Mouse (Mus musculus): ENCODE data around the gene Tgm4. TPM values are rescaled to one million over a fixed set of nuclear protein-coding genes. Genes with fewer than 3 reads are reported as not detected.

Tgm4 gene
- polyA plus RNA-seq, 1 experiment from 2014 or later: not detected

DNA sequence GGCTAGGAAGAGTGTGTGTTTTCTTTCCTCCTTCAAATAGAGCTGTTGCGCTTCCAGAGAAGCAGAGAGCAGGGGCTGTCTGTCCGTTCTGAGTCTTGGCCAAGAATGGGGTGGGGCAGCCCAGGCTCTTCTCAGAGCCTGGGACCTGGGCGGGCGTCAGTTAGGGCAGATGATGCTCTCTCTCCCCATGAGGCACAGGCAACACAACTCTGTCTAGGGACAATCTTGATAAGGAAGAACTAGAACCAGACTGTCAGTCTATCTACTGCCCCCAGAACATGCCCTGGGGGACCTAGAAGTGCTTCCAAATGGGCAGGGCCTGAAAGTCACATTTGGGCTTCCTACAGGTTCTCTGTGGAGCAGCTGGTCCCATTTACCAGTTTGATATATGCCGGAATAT lies 44.6 kb downstream of the Tgm4 start:
- H3K4me1 ChIP-seq (replicated peaks; ENCODE audit: insufficient read depth, low read length): no peaks in the 10 kb centered on the region

DNA sequence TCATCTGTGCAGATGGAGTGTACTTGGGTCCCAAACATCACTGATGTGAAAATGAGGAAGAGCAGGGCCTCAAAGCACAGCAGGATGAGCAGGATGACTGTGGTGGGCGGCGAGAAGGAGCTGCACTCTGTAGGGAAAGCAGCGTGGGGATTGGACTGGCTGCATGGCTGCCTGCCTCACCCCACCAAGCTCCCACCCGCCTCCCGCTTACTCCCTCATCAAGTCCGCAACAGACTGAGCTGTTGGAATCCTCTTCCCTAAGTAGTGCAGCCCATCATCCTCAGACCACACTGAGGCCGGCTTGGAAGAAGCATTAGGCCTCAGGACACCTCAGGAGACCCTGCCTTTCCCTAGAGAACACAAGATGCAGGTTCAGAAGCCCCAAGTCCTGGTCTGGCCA lies 45.8 kb downstream of the Tgm4 start:
- peak; percentile 5 for DNase-seq (ENCODE audit: low spot score)
- Histone ChIP-seq H3K4me2 (ENCODE audit: low read length) (no peak overlapping the region), H3K9me3 (replicated peaks; ENCODE audit: low read length) (no peaks in the 10 kb centered on the region), H3K9ac (ENCODE audit: low read depth, low read length) (no peak overlapping the region), H3K4me3 (replicated peaks; ENCODE audit: low read depth, low read length) (no peak overlapping the region), H3K36me3 (ENCODE audit: insufficient read depth, low read length) (peaks cover 59% of the 10 kb centered on the region), H3K27me3 (ENCODE audit: insufficient read depth, low read length) (no peaks in the 10 kb centered on the region), H3K4me1 (replicated peaks; ENCODE audit: insufficient read depth, low read length) (no peaks in the 10 kb centered on the region), H3K27ac (no peak overlapping the region)
- TF ChIP-seq CTCF (IDR thresholded peaks at IDR 0.05; ENCODE audit: low read depth): no peak
- 72% methylated on average over 7 of the region's 7 CpGs for WGBS
- ATAC-seq (replicated peaks; ENCODE audit: low FRiP score, low read depth): peak; percentile 50

More for the DNA sequence above, 44.6 kb downstream of the Tgm4 start:
- 87% methylated on average over 5 of the region's 5 CpGs for WGBS
- Histone ChIP-seq H3K9me3 (replicated peaks; ENCODE audit: low read length) (no peaks in the 10 kb centered on the region), H3K4me2 (ENCODE audit: low read length) (no peak overlapping the region), H3K27me3 (ENCODE audit: insufficient read depth, low read length) (no peaks in the 10 kb centered on the region), H3K9ac (ENCODE audit: low read depth, low read length) (no peak overlapping the region), H3K36me3 (ENCODE audit: insufficient read depth, low read length) (peaks cover 58% of the 10 kb centered on the region), H3K4me3 (replicated peaks; ENCODE audit: low read depth, low read length) (no peak overlapping the region), H3K27ac (no peak overlapping the region)
- no peak for TF ChIP-seq CTCF (IDR thresholded peaks at IDR 0.05; ENCODE audit: low read depth)
- DNase-seq (ENCODE audit: low spot score): no peak
- no peak for ATAC-seq (replicated peaks; ENCODE audit: low FRiP score, low read depth)

DNA sequence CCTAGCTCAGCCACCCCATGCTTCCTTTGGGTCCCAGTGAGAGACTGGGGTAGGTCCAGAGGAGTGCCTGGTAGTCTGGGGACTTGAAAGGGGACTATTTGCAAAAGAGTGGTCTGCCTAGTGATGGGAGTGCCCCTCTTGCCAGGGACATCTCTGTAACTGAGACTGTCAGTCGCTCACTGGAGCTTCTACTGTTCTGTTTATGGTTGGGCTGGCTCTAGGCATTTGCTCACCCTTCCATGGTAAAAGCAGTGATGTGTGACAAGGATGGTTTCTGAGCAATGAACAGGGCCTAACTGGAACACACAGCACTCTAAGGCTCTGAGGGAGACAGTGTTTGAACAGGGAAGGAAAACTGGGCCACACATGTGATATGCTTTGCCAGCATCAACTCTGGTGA lies 46.3 kb downstream of the Tgm4 start:
- no peak overlapping the region for H3K4me2 ChIP-seq (ENCODE audit: low read length)
- peak; percentile 53 for DNase-seq (ENCODE audit: low spot score)
- H3K9ac ChIP-seq (ENCODE audit: low read depth, low read length): no peak overlapping the region
- no peaks in the 10 kb centered on the region for H3K4me1 ChIP-seq (replicated peaks; ENCODE audit: insufficient read depth, low read length)
- peaks cover 56% of the 10 kb centered on the region for H3K36me3 ChIP-seq (ENCODE audit: insufficient read depth, low read length)
- H3K27ac ChIP-seq: no peak overlapping the region
- H3K27me3 ChIP-seq (ENCODE audit: insufficient read depth, low read length): no peaks in the 10 kb centered on the region
- WGBS: 30% methylated on average over 1 of the region's 1 CpGs
- no peak for TF ChIP-seq CTCF (IDR thresholded peaks at IDR 0.05; ENCODE audit: low read depth)
- no peak overlapping the region for H3K4me3 ChIP-seq (replicated peaks; ENCODE audit: low read depth, low read length)
- no peaks in the 10 kb centered on the region for H3K9me3 ChIP-seq (replicated peaks; ENCODE audit: low read length)
- peak; percentile 77 for ATAC-seq (replicated peaks; ENCODE audit: low FRiP score, low read depth)

DNA sequence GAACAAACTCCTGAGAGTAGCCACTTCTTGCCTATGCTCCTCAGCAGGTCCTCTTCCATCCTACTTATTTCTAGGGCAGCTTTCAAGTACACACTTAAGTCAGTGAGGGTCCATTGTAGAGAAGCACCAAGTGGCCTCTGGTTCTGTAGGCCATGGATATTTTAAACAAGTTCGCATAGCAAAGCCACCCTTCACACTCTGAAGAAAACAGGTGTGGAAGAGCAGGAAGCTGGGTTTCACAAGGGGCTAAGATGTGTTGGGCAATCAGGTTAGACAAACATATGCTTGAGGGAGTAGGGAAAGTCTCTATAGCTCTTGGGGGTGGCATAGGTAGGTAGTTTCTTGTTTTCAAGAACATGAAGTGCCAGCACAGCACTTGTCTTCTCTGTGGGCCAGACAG lies 50.8 kb downstream of the Tgm4 start:
- Histone ChIP-seq H3K4me1 (replicated peaks; ENCODE audit: insufficient read depth, low read length) (no peaks in the 10 kb centered on the region), H3K9me3 (replicated peaks; ENCODE audit: low read length) (no peaks in the 10 kb centered on the region), H3K36me3 (ENCODE audit: insufficient read depth, low read length) (peaks cover 56% of the 10 kb centered on the region), H3K27ac (no peak overlapping the region), H3K4me3 (replicated peaks; ENCODE audit: low read depth, low read length) (no peak overlapping the region), H3K27me3 (ENCODE audit: insufficient read depth, low read length) (no peaks in the 10 kb centered on the region), H3K9ac (ENCODE audit: low read depth, low read length) (no peak overlapping the region), H3K4me2 (ENCODE audit: low read length) (no peak overlapping the region)
- DNase-seq (ENCODE audit: low spot score) (no peak), ATAC-seq (replicated peaks; ENCODE audit: low FRiP score, low read depth) (no peak)
- TF ChIP-seq CTCF (IDR thresholded peaks at IDR 0.05; ENCODE audit: low read depth): no peak
- 84% methylated on average over 1 of the region's 1 CpGs for WGBS

DNA sequence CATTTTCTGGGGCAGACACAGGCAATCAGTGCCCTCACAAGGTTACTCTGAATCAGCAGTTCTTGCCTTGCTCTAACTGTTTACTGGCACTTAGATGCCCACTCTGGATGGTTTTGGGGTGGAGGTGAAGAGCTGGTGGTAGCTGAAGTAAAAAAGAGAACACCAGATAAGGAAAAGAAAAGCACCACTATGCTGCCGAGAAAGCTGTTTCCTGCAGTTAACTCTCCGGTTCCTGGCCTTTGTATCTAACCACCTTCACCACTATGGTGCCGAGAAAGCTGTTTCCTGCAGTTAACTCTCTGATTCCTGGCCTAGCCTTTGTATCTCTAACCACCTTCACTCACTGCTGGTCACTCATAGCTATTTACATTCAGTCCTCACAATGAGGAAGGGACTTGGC lies 53.0 kb downstream of the Tgm4 start:
- Histone ChIP-seq H3K36me3 (ENCODE audit: insufficient read depth, low read length) (peaks cover 47% of the 10 kb centered on the region), H3K4me3 (replicated peaks; ENCODE audit: low read depth, low read length) (no peak overlapping the region), H3K4me1 (replicated peaks; ENCODE audit: insufficient read depth, low read length) (no peaks in the 10 kb centered on the region), H3K9ac (ENCODE audit: low read depth, low read length) (no peak overlapping the region), H3K4me2 (ENCODE audit: low read length) (no peak overlapping the region), H3K9me3 (replicated peaks; ENCODE audit: low read length) (no peaks in the 10 kb centered on the region), H3K27ac (no peak overlapping the region), H3K27me3 (ENCODE audit: insufficient read depth, low read length) (no peaks in the 10 kb centered on the region)
- no peak for TF ChIP-seq CTCF (IDR thresholded peaks at IDR 0.05; ENCODE audit: low read depth)
- no peak for DNase-seq (ENCODE audit: low spot score)
- 68% methylated on average over 3 of the region's 3 CpGs for whole genome bisulfite sequencing
- no peak for ATAC-seq (replicated peaks; ENCODE audit: low FRiP score, low read depth)

DNA sequence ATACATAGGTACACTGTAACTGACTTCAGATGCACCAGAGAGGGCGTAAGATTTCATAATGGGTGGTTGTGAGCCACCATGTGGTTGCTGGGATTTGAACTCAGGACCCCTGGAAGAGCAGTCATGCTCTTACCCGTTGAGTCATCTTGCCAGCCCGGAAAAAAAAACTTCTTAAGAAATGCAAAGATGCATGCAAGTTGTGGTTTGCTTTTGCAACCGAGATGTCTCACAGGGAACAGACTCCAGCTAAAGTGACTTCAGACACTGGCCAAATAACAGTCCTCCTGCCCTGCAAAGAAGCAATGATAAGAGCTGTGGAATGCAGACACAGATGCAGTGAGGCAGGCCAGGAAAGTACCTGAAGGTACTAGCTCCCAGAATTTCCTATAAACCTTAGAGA lies 56.3 kb downstream of the Tgm4 start:
- Histone ChIP-seq H3K4me2 (ENCODE audit: low read length) (no peak overlapping the region), H3K27me3 (ENCODE audit: insufficient read depth, low read length) (no peaks in the 10 kb centered on the region), H3K9ac (ENCODE audit: low read depth, low read length) (no peak overlapping the region), H3K27ac (no peak overlapping the region), H3K4me1 (replicated peaks; ENCODE audit: insufficient read depth, low read length) (no peaks in the 10 kb centered on the region), H3K36me3 (ENCODE audit: insufficient read depth, low read length) (peaks cover 47% of the 10 kb centered on the region), H3K9me3 (replicated peaks; ENCODE audit: low read length) (no peaks in the 10 kb centered on the region), H3K4me3 (replicated peaks; ENCODE audit: low read depth, low read length) (no peak overlapping the region)
- DNase-seq (ENCODE audit: low spot score) (no peak), ATAC-seq (replicated peaks; ENCODE audit: low FRiP score, low read depth) (no peak)
- WGBS: 96% methylated on average over 4 of the region's 4 CpGs
- TF ChIP-seq CTCF (IDR thresholded peaks at IDR 0.05; ENCODE audit: low read depth): no peak

Measured in kidney, postnatal 0 days (tissue).